Mouse (Mus musculus) lung, adult 2 months (tissue): ENCODE data around the gene Fam186b.

Experiments used
- CTCF ChIP-seq: fragments of 200-500 bp; IDR thresholded peaks from 2 replicates; pipeline ENCODE4 v1.5.1; 2011; ENCODE audit warnings: mild to moderate bottlenecking, low read length, control low read depth; ENCODE audit not compliant: insufficient read depth
- POLR2A ChIP-seq: fragments of 200-500 bp; IDR thresholded peaks from 2 replicates; pipeline ENCODE4 v1.6.1; 2011; ENCODE audit warnings: low read depth, mild to moderate bottlenecking, control low read depth, low read length, borderline replicate concordance; ENCODE audit errors: extremely low read depth

DNA sequence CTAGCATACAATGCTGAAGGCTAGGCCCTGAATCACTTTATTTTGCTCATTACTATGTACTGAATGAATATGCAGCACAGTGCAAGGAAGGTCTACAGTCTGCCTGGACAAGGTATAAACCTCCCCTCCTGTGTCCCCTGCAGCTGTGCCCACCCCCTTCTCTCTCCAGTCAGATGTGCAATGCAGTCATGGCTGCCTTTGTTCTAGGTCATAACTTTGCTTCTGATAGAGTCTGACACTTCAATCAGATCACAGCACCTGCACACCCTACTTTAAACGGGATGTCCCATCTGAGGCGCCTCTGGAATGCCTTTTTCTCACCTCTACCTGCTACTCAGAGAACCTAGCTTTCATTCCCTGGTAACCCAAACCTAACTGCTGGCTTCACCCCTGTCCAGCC, 43.2 kb upstream of the Fam186b start:
- TF ChIP-seq CTCF: no peak
- no peak for TF ChIP-seq POLR2A
